Mouse (Mus musculus) E14TG2a.4 (cell line): ENCODE data around the gene Slc43a1.

ENCODE experiments used
- H3K27me3 ChIP-seq: 2 replicates; pipeline ENCODE4 v1.6.1; 2014; ENCODE audit warnings: low read length, control low read depth; ENCODE audit not compliant: insufficient read depth
- H3K36me3 ChIP-seq: 2 replicates; pipeline ENCODE4 v1.6.1; 2014; ENCODE audit warnings: low read length, control low read depth; ENCODE audit not compliant: insufficient read depth
- H3K4me1 ChIP-seq: replicated peaks from 2 replicates; pipeline ENCODE4 v1.6.1; 2014; ENCODE audit warnings: low read depth, low read length, control low read depth
- H3K4me3 ChIP-seq: replicated peaks from 2 replicates; pipeline ENCODE4 v1.5.1; 2014; ENCODE audit warnings: mild to moderate bottlenecking, low read length
- H3K9me3 ChIP-seq: 2 replicates; pipeline ENCODE4 v1.6.1; 2014; ENCODE audit warnings: low read length, control low read depth
- CTCF ChIP-seq: conservative IDR thresholded peaks from 2 replicates; pipeline ENCODE4 v1.5.1; 2014; ENCODE audit warnings: low read length
- NANOG ChIP-seq: IDR thresholded peaks from 2 replicates; pipeline ENCODE4 v1.6.1; 2014; ENCODE audit warnings: borderline replicate concordance, low read length, mixed read lengths
- POU5F1 ChIP-seq: IDR thresholded peaks from 2 replicates; pipeline ENCODE4 v1.6.1; 2014; ENCODE audit warnings: low read length, borderline replicate concordance

Gene Slc43a1

DNA sequence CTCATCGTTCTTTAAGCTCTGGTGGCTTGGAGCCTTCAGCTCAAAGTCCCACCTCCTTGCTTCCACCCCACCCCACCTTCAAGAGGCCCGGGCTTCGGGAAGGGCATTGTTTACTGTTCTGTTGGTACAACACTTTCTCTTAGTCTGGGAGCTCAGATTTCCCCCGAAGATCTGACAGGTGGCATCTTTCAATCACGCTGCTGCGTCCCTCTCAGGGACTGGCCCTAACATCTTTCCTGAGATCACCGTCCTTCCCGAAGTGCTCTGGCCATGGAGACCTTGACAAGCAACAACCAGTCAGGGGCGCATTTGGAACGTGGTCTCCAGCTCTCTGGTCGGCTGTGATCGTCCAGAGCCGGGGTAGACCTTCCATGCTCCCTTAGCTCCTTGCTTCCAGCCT, 16.1 kb upstream of the Slc43a1 start, which contains the start of gene Smtnl1:
Gene Smtnl1 (minus strand): TSS at position 101 of the 400 bp plus-strand sequence.
- H3K9me3 ChIP-seq: no peaks in the 10 kb centered on the region
- H3K36me3 ChIP-seq: no peaks in the 10 kb centered on the region
- no peak for TF ChIP-seq POU5F1
- no peak for TF ChIP-seq CTCF
- TF ChIP-seq NANOG: no peak
- H3K4me3 ChIP-seq: no peak within 1 kb of the TSS
- H3K27me3 ChIP-seq: peaks cover 52% of the 10 kb centered on the region
- peaks cover 11% of the 10 kb centered on the region for H3K4me1 ChIP-seq

GRCm38 (mm10) chr2:84823237-84823636, 15.4 kb upstream of the Slc43a1 start:
- H3K4me3 ChIP-seq: no peak overlapping the region
- TF ChIP-seq NANOG (no peak), POU5F1 (no peak), CTCF (no peak)
- H3K36me3 ChIP-seq: 0 out of 2 replicates have a peak, but pooled peaks cover under 1% of the 10 kb centered on the region
- no peaks in the 10 kb centered on the region for H3K9me3 ChIP-seq
- peaks cover 51% of the 10 kb centered on the region for H3K27me3 ChIP-seq
- peaks cover 17% of the 10 kb centered on the region for H3K4me1 ChIP-seq

GRCm38 (mm10) chr2:84826488-84827282, 12.0 kb upstream of the Slc43a1 start, which contains the start of gene Timm10:
TSS of gene Timm10 (plus strand) at chr2:84826997.
- no peaks in the 10 kb centered on the region for H3K9me3 ChIP-seq
- H3K4me3 ChIP-seq: peak within 1 kb of the TSS; percentile 99
- peaks cover 31% of the 10 kb centered on the region for H3K4me1 ChIP-seq
- peaks cover 19% of the 10 kb centered on the region for H3K27me3 ChIP-seq
- TF ChIP-seq NANOG (no peak), CTCF (no peak), POU5F1 (no peak)
- H3K36me3 ChIP-seq: peaks cover 30% of the 10 kb centered on the region

DNA sequence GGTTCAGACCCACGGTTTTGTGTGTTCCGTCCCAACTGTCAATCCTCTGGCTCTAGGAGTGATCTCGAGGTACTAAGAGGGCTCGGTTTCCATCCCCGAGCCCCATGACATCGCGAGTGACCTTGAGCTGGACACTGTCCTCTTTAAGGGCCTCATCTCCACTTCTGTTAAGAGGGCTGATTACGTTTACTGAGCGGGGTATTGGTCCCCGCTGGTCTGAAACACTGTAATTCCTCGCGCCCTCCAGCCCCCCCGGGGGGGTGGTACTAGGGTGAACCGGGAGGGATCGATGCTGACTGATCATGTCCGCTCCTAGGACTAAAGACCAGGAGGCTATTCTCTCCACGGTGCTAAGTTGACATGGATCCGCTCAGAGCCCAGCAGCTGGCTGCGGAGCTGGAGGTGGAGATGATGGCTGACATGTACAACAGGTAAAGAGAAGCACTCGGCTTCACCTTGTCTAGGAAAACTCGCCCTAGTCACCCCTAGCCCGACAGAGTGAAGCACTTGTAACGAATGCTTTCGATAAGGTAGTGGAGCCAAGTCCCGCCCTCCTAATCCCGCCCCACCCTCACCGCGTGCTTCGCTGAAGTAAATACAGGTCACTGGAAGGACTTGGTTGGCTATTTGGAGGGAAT, 11.2 kb upstream of the Slc43a1 start:
- H3K27me3 ChIP-seq: peaks cover 12% of the 10 kb centered on the region
- H3K9me3 ChIP-seq: no peaks in the 10 kb centered on the region
- peaks cover 30% of the 10 kb centered on the region for H3K36me3 ChIP-seq
- peaks cover 34% of the 10 kb centered on the region for H3K4me1 ChIP-seq
- TF ChIP-seq POU5F1 (no peak), NANOG (no peak), CTCF (no peak)
- H3K4me3 ChIP-seq: peak overlapping the region; percentile 99

DNA sequence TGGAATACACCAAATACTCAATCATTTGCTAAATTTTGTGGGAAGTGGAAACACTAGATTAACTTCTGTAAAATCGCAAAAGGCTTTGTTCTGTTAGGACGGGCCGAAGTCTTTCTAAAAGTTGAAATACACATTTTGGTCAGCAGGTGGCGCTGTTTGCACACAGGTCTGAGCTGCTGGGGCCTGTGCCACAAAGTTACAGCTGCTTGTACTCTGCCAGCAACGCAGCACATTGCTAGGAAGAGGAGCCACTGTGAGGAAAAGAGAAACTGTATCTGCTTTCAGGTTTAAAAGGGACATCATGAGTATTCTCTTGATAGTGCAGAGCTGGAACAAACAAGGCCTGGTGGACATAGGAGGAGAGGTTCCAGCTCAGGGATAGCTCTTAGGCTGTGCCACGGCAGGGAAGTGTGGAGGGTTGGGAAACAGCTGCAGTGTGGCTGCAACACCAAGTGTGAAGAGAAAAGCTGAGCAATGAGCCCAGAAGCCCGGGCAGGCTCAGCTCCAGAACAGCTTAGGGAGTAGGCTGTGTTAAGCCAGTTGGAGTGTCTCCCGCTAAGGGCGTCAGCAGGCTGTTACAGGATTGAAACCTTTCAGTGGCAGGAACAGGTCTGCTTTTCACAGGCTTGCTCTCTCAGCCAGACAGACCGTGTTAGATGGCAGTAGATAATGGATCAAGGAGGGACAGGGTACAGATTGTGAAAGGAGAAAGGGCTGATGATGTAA, 6.8 kb upstream of the Slc43a1 start:
- Histone ChIP-seq H3K4me3 (no peak overlapping the region), H3K9me3 (no peaks in the 10 kb centered on the region), H3K27me3 (peaks cover 25% of the 10 kb centered on the region), H3K4me1 (peaks cover 41% of the 10 kb centered on the region), H3K36me3 (peaks cover 30% of the 10 kb centered on the region)
- TF ChIP-seq CTCF: peak; percentile 66
- no peak for TF ChIP-seq NANOG
- TF ChIP-seq POU5F1: no peak

DNA sequence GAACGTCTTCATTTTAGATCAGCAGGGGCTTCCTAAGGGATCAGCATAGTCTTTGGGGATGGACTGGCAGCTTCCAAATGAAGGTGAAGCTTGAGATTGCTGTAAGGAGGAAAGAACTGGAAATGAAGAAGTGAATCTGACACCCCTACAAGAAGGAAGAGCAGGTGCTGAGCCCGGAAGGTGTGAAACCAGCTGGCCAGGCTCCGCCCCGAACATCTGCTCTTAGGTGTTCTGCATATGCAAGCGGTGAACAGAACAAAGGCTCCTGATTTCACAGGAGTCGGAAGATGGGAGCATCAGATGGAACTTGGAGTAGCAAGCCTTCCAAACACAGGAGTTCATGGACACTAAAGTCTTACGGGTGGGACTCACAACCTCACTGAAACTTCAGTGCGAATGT, 1.5 kb upstream of the Slc43a1 start:
- Histone ChIP-seq H3K36me3 (peaks cover 10% of the 10 kb centered on the region), H3K27me3 (peaks cover 62% of the 10 kb centered on the region), H3K4me1 (peaks cover 60% of the 10 kb centered on the region), H3K4me3 (no peak overlapping the region), H3K9me3 (no peaks in the 10 kb centered on the region)
- no peak for TF ChIP-seq CTCF
- peak; percentile 56; the same call in 1 of the 2 replicates for TF ChIP-seq NANOG
- TF ChIP-seq POU5F1: peak; percentile 75

- Histone ChIP-seq H3K4me3 (peak overlapping the region; percentile 85), H3K4me1 (peaks cover 59% of the 10 kb centered on the region), H3K36me3 (peaks cover 18% of the 10 kb centered on the region), H3K9me3 (no peaks in the 10 kb centered on the region), H3K27me3 (peaks cover 64% of the 10 kb centered on the region)
- TF ChIP-seq NANOG (peak; percentile 47; the same call in 1 of the 2 replicates), CTCF (no peak), POU5F1 (no peak)
Measured at GRCm38 (mm10) chr2:84837817-84838592, 645 bp upstream of the Slc43a1 start.
